Mouse (Mus musculus): ENCODE results near the gene Gpsm1.
"Not testable (repeated sequence)": the region's sequence is repeated elsewhere in the genome, so short reads cannot be mapped to it uniquely, and the experiment has no call there.

Gpsm1 gene

DNA sequence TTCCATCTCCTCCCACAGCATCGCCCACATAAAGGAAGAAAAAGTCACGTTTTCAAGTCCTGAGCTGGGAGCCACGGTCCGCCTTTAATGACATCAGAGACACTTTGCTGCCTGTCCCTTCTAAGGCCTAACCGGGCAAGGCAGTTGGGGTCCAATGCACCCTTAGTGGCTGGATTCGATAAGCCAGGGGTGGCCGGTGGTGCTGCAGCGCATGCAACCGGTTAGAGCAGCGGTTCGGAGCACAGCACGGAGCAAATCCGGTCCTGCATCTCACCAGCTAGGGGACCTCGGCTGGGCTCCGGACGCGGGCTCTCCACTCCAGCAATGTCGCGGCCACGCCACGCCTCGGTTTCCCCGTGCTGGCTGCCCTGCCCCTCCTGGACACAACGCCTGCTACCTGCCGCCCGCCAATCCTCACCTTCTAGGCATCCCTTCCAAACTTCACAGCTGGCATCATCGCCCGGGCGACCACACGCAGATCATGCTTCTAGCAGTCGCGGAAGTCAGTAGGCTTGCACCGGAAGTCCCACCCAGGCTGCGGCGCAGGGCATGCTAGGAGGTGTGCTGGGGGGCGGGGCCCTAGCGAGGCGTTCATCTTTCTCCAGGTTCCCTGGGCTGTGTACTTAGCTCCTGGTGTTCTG lies 64.9 kb downstream of the Gpsm1 start, which contains the start of gene Snapc4:
Snapc4 (minus strand) TSS at position 523 of the 641 bp plus-strand sequence.
- DNase-seq (ENCODE audit: low spot score): peak; percentile 77

DNA sequence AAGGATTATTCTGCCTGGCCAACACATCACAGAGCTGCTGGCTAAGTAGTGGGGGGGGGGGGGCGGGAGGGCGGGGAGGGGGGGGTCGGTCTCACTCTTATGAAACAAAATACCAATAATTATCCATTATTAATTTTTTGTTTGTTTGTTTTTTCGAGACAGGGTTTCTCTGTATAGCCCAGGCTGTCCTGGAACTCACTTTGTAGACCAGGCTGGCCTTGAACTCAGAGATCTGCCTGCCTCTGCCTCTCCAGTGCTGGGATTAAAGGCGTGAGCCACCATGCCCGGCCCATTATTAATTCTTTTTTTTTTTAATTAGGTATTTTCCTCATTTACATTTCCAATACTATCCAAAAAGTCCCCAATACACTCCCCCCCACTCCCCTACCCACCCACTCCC lies 65.6 kb downstream of the Gpsm1 start:
- not testable (repeated sequence) for DNase-seq (ENCODE audit: low spot score)

DNA sequence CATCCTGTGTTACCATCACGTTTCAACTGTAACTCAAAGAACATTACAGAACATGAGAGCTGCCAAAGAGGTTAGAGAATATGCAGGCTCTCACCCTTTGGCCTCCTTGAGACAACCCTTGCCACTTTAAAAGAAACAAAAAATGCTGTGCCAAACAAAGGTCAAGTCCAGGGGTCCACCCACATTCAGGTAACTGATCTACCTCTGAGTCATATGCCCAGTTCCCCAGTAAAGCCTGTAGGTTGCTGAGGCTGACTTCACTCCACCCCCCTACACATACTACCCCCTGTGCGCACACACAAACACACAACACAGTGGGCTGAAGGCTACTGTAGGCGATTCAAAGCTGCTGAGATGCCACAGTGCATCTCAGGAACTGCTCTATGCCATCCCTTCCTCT lies 72.4 kb downstream of the Gpsm1 start:
- DNase-seq (ENCODE audit: low spot score): no peak

DNA sequence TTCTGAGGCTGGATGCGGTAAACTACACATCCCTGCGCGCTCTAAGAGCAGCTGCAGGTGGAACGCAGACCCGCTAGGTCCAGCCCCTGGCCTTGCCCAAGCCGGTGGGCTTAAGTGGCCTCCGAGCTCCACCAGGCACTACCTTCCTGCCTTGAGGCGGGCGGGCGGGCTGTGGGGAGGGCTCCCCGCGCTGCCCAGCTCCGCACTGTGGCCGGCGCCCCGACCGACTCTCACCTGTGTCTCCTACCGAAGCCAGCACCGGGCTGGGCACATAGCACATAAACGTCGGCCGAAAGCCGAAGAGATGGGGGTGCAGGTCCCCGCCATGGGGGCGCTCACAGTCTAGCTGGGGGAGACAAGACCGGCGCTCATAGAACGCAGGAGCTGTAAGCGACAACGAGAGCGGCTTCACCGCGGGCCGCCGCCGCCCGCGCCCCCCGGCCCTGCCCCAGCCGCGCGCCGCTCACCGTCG lies 73.4 kb downstream of the Gpsm1 start:
- peak; percentile 12 for DNase-seq (ENCODE audit: low spot score)

DNA sequence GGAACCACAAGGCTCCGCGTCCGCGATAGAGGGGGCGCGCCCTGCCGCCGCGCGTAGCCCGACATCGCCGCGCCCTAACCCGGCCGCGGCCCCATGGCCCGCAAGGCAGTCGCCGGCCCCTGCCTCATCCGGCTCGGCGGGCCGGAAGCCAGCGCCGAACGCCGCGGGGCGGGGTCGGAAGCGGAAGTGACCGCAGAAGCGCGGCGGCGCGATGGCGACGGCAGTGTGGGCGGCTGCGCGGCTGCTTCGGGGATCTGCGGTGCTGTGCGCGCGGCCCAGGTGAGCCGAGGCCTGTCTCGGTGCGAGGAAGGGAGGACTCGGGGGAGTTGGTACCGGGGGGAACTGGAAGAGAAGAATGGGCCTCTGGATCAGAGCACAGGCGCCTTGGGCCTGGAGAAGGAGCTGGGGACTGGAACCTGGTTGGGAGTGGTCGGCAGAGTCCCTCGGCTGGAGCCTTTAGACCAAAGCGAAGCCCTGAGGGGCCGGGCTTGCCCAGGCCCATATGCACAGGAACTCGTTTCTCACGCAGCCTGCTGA lies 73.9 kb downstream of the Gpsm1 start, which contains the start of the genes Entr1 and Pmpca:
Entr1 (minus strand) TSS at position 163 of the 537 bp plus-strand sequence.
Pmpca (plus strand) TSS at position 186 of the 537 bp plus-strand sequence.
- peak; percentile 75 for DNase-seq (ENCODE audit: low spot score)

DNA sequence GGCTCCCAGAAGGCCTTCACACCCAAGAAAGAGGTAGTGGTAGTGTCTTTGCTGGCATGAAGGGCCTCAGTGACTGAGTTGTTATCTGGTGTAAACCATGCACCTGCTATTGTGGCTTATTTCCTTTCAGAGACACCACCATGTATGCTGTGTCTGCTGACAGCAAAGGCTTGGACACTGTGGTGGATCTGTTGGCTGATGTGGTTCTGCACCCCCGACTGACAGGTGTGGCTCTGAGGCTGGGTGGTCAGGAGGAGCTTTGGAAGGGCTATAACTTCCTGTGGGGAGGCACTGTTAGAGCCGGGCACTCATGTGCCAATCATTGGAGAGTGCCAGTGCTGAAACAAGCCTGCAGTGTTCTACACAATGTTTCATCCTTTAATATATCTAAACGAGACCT lies 75.6 kb downstream of the Gpsm1 start:
- no peak for DNase-seq (ENCODE audit: low spot score)

DNA sequence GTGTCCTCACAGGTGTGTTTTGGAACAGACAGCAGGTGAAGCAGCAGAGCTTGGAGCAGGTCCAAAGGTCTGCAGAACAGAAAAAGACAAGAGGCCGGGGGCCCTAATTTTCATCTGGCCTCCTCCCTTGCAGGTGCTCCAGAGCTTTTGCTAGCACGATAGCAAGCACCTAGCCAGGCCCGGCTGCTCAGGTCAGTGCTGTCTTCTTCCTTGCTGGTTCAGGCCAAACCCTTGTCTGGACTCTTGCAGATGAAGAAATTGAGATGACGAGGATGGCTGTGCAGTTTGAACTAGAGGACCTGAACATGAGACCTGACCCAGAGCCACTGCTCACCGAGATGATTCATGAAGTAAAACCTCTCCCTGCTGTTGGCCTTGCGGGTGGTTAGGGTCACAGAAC lies 76.3 kb downstream of the Gpsm1 start:
- DNase-seq (ENCODE audit: low spot score): no peak
